Mouse (Mus musculus) heart, embryonic 11.5 days (tissue): ENCODE data around the gene Lrrc8b. TPM values are rescaled to one million over a fixed set of nuclear protein-coding genes. Genes with fewer than 3 reads are reported as not detected.

Experiments used
- ATAC-seq: fragments of 200-750 bp; cut with Nextera tagmentation; replicated peaks from 2 replicates; pipeline ENCODE4 v1.8.0; 2017; ENCODE audit warnings: moderate library complexity; ENCODE audit not compliant: insufficient number of reproducible peaks, low FRiP score, low TSS enrichment
- H3K27ac ChIP-seq: fragments of 300-500 bp; sonication (generic); 2 replicates; pipeline ENCODE4 v1.5.1; 2014; ENCODE audit warnings: mild to moderate bottlenecking, low read depth, low read length
- H3K27me3 ChIP-seq: fragments of 300-500 bp; sonication (generic); 2 replicates; pipeline ENCODE4 v1.6.1; 2014; ENCODE audit warnings: mild to moderate bottlenecking, low read length, mixed read lengths; ENCODE audit not compliant: control insufficient read depth, insufficient read depth
- H3K36me3 ChIP-seq: fragments of 300-500 bp; sonication (generic); 2 replicates; pipeline ENCODE4 v1.6.1; 2014; ENCODE audit warnings: mild to moderate bottlenecking, low read length, moderate library complexity, mixed read lengths; ENCODE audit not compliant: control insufficient read depth, insufficient read depth
- H3K4me1 ChIP-seq: fragments of 300-500 bp; sonication (generic); 2 replicates; pipeline ENCODE4 v1.6.1; 2014; ENCODE audit warnings: low read length; ENCODE audit not compliant: control insufficient read depth, insufficient read depth
- H3K4me2 ChIP-seq: fragments of 300-500 bp; sonication (generic); 2 replicates; pipeline ENCODE4 v1.6.1; 2014; ENCODE audit warnings: mild to moderate bottlenecking, moderate library complexity
- H3K4me3 ChIP-seq: fragments of 300-500 bp; sonication (generic); 2 replicates; pipeline ENCODE4 v1.5.1; 2014; ENCODE audit warnings: low read depth, low read length
- H3K9ac ChIP-seq: fragments of 300-500 bp; sonication (generic); 2 replicates; pipeline ENCODE4 v1.6.1; 2014; ENCODE audit warnings: mild to moderate bottlenecking, low read depth, low read length, moderate library complexity
- H3K9me3 ChIP-seq: fragments of 300-500 bp; sonication (generic); replicated peaks from 2 replicates; pipeline ENCODE4 v1.6.1; 2016; ENCODE audit warnings: low read length; ENCODE audit not compliant: control insufficient read depth
- WGBS: fragments of 180-500 bp; shearing (Covaris S2); extraction: QIAGEN DNeasy Blood & Tissue Kit; methylation state at CpG from one replicate; pipeline ENCODE4 v1.1.7; 2014; ENCODE audit not compliant: insufficient replicate concordance; 5-methylcytosine and 5-hydroxymethylcytosine counted together
- polyA plus RNA-seq: library from polyadenylated mRNA; unstranded; fragments of >200 nt; fragmentation: Nextera tagmentation; extraction: Ambion mirVana; gene quantifications from 2 replicates; pipeline ENCODE4 v1.2.1, GENCODE M21; 2014

The Lrrc8b gene
- polyA plus RNA-seq, 1 experiment from 2014 or later: 6.2 TPM

GRCm38 (mm10) chr5:105460551-105460950 lies 45.0 kb downstream of the Lrrc8b start:
- 75% methylated on average over 5 of the region's 5 CpGs for WGBS
- no peak for ATAC-seq

GRCm38 (mm10) chr5:105461076-105461475 lies 45.5 kb downstream of the Lrrc8b start:
- Histone ChIP-seq H3K9ac (no peak overlapping the region), H3K27me3 (no peaks in the 10 kb centered on the region), H3K4me2 (no peak overlapping the region), H3K4me1 (no peaks in the 10 kb centered on the region), H3K36me3 (no peaks in the 10 kb centered on the region), H3K9me3 (no peaks in the 10 kb centered on the region), H3K27ac (no peak overlapping the region), H3K4me3 (no peak overlapping the region)
- 88% methylated on average over 1 of the region's 1 CpGs for WGBS
- no peak for ATAC-seq

More at GRCm38 (mm10) chr5:105460551-105460950, 45.0 kb downstream of the Lrrc8b start:
- Histone ChIP-seq H3K27me3 (no peaks in the 10 kb centered on the region), H3K4me1 (no peaks in the 10 kb centered on the region), H3K4me2 (no peak overlapping the region), H3K36me3 (no peaks in the 10 kb centered on the region), H3K9me3 (no peaks in the 10 kb centered on the region), H3K27ac (no peak overlapping the region), H3K4me3 (no peak overlapping the region), H3K9ac (no peak overlapping the region)

GRCm38 (mm10) chr5:105464671-105465070 lies 49.1 kb downstream of the Lrrc8b start:
- no peak overlapping the region for H3K9ac ChIP-seq
- no peaks in the 10 kb centered on the region for H3K4me1 ChIP-seq
- H3K4me3 ChIP-seq: no peak overlapping the region
- H3K36me3 ChIP-seq: no peaks in the 10 kb centered on the region
- H3K9me3 ChIP-seq: no peaks in the 10 kb centered on the region
- no peak overlapping the region for H3K27ac ChIP-seq
- no peak overlapping the region for H3K4me2 ChIP-seq
- no peaks in the 10 kb centered on the region for H3K27me3 ChIP-seq
- no peak for ATAC-seq

GRCm38 (mm10) chr5:105465550-105465949 lies 50.0 kb downstream of the Lrrc8b start:
- Histone ChIP-seq H3K9ac (no peak overlapping the region), H3K36me3 (no peaks in the 10 kb centered on the region), H3K27me3 (no peaks in the 10 kb centered on the region), H3K27ac (no peak overlapping the region), H3K4me1 (no peaks in the 10 kb centered on the region), H3K4me3 (no peak overlapping the region), H3K4me2 (no peak overlapping the region), H3K9me3 (no peaks in the 10 kb centered on the region)
- no peak for ATAC-seq
- whole genome bisulfite sequencing: 92% methylated on average over 8 of the region's 8 CpGs

- Histone ChIP-seq H3K9me3 (no peaks in the 10 kb centered on the region), H3K4me1 (no peaks in the 10 kb centered on the region), H3K4me2 (no peak overlapping the region), H3K27ac (no peak overlapping the region), H3K27me3 (no peaks in the 10 kb centered on the region), H3K9ac (no peak overlapping the region), H3K36me3 (no peaks in the 10 kb centered on the region), H3K4me3 (no peak overlapping the region)
- 89% methylated on average over 7 of the region's 7 CpGs for WGBS
- no peak for ATAC-seq
Measured at GRCm38 (mm10) chr5:105466471-105466902, 50.9 kb downstream of the Lrrc8b start.

GRCm38 (mm10) chr5:105467271-105467670 lies 51.7 kb downstream of the Lrrc8b start:
- H3K27me3 ChIP-seq: no peaks in the 10 kb centered on the region
- no peak overlapping the region for H3K27ac ChIP-seq
- 87% methylated on average over 10 of the region's 10 CpGs for WGBS

GRCm38 (mm10) chr5:105472983-105473705 lies 57.6 kb downstream of the Lrrc8b start:
- H3K9ac ChIP-seq: no peak overlapping the region
- H3K4me2 ChIP-seq: no peak overlapping the region
- no peaks in the 10 kb centered on the region for H3K9me3 ChIP-seq
- no peaks in the 10 kb centered on the region for H3K27me3 ChIP-seq
- H3K36me3 ChIP-seq: no peaks in the 10 kb centered on the region
- no peaks in the 10 kb centered on the region for H3K4me1 ChIP-seq
- no peak for ATAC-seq
- H3K27ac ChIP-seq: no peak overlapping the region
- WGBS: 67% methylated on average over 5 of the region's 5 CpGs
- no peak overlapping the region for H3K4me3 ChIP-seq

More at GRCm38 (mm10) chr5:105467271-105467670, 51.7 kb downstream of the Lrrc8b start:
- H3K4me2 ChIP-seq: no peak overlapping the region
- H3K4me3 ChIP-seq: no peak overlapping the region
- no peaks in the 10 kb centered on the region for H3K4me1 ChIP-seq
- no peak for ATAC-seq
- H3K9ac ChIP-seq: no peak overlapping the region
- no peaks in the 10 kb centered on the region for H3K9me3 ChIP-seq
- no peaks in the 10 kb centered on the region for H3K36me3 ChIP-seq

- 72% methylated on average over 9 of the region's 9 CpGs for WGBS
- no peak overlapping the region for H3K4me2 ChIP-seq
- no peaks in the 10 kb centered on the region for H3K27me3 ChIP-seq
- H3K27ac ChIP-seq: no peak overlapping the region
- no peak for ATAC-seq
- no peaks in the 10 kb centered on the region for H3K9me3 ChIP-seq
- H3K4me1 ChIP-seq: no peaks in the 10 kb centered on the region
- H3K36me3 ChIP-seq: 0 out of 2 replicates have a peak, but pooled peaks cover 10% of the 10 kb centered on the region
- no peak overlapping the region for H3K9ac ChIP-seq
- H3K4me3 ChIP-seq: no peak overlapping the region
Measured at GRCm38 (mm10) chr5:105477527-105477926, 62.0 kb downstream of the Lrrc8b start.

- H3K27me3 ChIP-seq: no peaks in the 10 kb centered on the region
- H3K9ac ChIP-seq: no peak overlapping the region
- no peak overlapping the region for H3K4me3 ChIP-seq
- no peak overlapping the region for H3K27ac ChIP-seq
- WGBS: 87% methylated on average over 13 of the region's 13 CpGs
- no peaks in the 10 kb centered on the region for H3K4me1 ChIP-seq
- no peaks in the 10 kb centered on the region for H3K9me3 ChIP-seq
- no peak overlapping the region for H3K4me2 ChIP-seq
- H3K36me3 ChIP-seq: 0 out of 2 replicates have a peak, but pooled peaks cover 10% of the 10 kb centered on the region
- no peak for ATAC-seq
Measured at GRCm38 (mm10) chr5:105479673-105480072, 64.1 kb downstream of the Lrrc8b start.
